Comparison of ENCODE assay signal across 24 mouse cellular contexts in genomic region chr5:106321023-106321422, GRCm38 (mm10).
DNase-seq lines count a peak whose midpoint lies in the region; ATAC-seq and TF ChIP-seq lines count a peak whose summit lies in the region.
"Had no signal": no experiment of that assay in that cellular context is flagged by ENCODE, and none has a peak within 500 bp of the region (broad histone marks: within the 10 kb centered on the region; RNA-seq: fewer than 3 reads in every experiment).

No protein-coding gene starts in this region.

- H3K9me3 ChIP-seq in liver, embryonic 11.5 days (ENCODE audit: control insufficient read depth, low read length), result no peaks in the 10 kb centered on the region
- H3K9me3 ChIP-seq in midbrain, embryonic 12.5 days, result no peaks in the 10 kb centered on the region
- H3K9me3 ChIP-seq in midbrain, embryonic 14.5 days (ENCODE audit: control insufficient read depth, low read length), result no peaks in the 10 kb centered on the region
- H3K9me3 ChIP-seq: embryonic facial prominence, embryonic 12.5 days; intestine, embryonic 15.5 days; limb, embryonic 12.5 days; liver, embryonic 15.5 days; megakaryocyte, embryonic 14.5 days; neural tube, embryonic 15.5 days; stomach, embryonic 15.5 days had no signal

- TF ChIP-seq CTCF in liver, adult 2 months (IDR thresholded peaks at IDR 0.05; ENCODE audit: low read depth, low read length), result no peak

- no peaks in the 10 kb centered on the region for H3K79me2 ChIP-seq in liver, adult 2 months (ENCODE audit: control insufficient read depth, insufficient read depth, low read length)

- H3K9ac ChIP-seq in liver, adult 2 months (ENCODE audit: low read depth, low read length), result no peak overlapping the region
- no peak overlapping the region for H3K9ac ChIP-seq in liver, embryonic 11.5 days (ENCODE audit: low read depth, low read length)
- H3K9ac ChIP-seq in midbrain, embryonic 12.5 days (replicated peaks), result no peak overlapping the region
- no peak overlapping the region for H3K9ac ChIP-seq in midbrain, embryonic 14.5 days (replicated peaks; ENCODE audit: low read length)
- H3K9ac ChIP-seq: embryonic facial prominence, embryonic 12.5 days; intestine, embryonic 15.5 days; limb, embryonic 12.5 days; liver, embryonic 15.5 days; neural tube, embryonic 15.5 days; stomach, embryonic 15.5 days had no signal

- no peaks in the 10 kb centered on the region for H3K36me3 ChIP-seq in liver, adult 2 months (ENCODE audit: control insufficient read depth, insufficient read depth, low read length)
- H3K36me3 ChIP-seq in liver, embryonic 11.5 days (ENCODE audit: control insufficient read depth, insufficient read depth, low read length), result no peaks in the 10 kb centered on the region
- no peaks in the 10 kb centered on the region for H3K36me3 ChIP-seq in midbrain, embryonic 12.5 days
- no peaks in the 10 kb centered on the region for H3K36me3 ChIP-seq in midbrain, embryonic 14.5 days (ENCODE audit: control insufficient read depth, insufficient read depth, low read length)
- H3K36me3 ChIP-seq: embryonic facial prominence, embryonic 12.5 days; intestine, embryonic 15.5 days; limb, embryonic 12.5 days; liver, embryonic 15.5 days; neural tube, embryonic 15.5 days; stomach, embryonic 15.5 days had no signal

- no peak overlapping the region for H3K4me2 ChIP-seq in liver, embryonic 11.5 days
- no peak overlapping the region for H3K4me2 ChIP-seq in midbrain, embryonic 12.5 days (replicated peaks)
- H3K4me2 ChIP-seq in midbrain, embryonic 14.5 days (ENCODE audit: low read length), result no peak overlapping the region
- H3K4me2 ChIP-seq: embryonic facial prominence, embryonic 12.5 days; intestine, embryonic 15.5 days; limb, embryonic 12.5 days; liver, embryonic 15.5 days; neural tube, embryonic 15.5 days; stomach, embryonic 15.5 days had no signal

- H3K27ac ChIP-seq in liver, adult 2 months (replicated peaks; ENCODE audit: insufficient read depth, low read depth, low read length), result peak overlapping the region; percentile 76
- no peak overlapping the region for H3K27ac ChIP-seq in liver, embryonic 11.5 days (ENCODE audit: low read depth, low read length)
- H3K27ac ChIP-seq in midbrain, embryonic 12.5 days (replicated peaks), result 0 out of 2 replicates have a peak overlapping the region, but pooled peaks have one; percentile 40
- no peak overlapping the region for H3K27ac ChIP-seq in midbrain, embryonic 14.5 days (replicated peaks; ENCODE audit: low read depth, low read length)
- H3K27ac ChIP-seq: embryonic facial prominence, embryonic 12.5 days; gastrocnemius, adult 2 months; hindbrain, postnatal 0 days; intestine, embryonic 15.5 days; limb, embryonic 12.5 days; liver, embryonic 15.5 days; neural tube, embryonic 15.5 days; stomach, embryonic 15.5 days had no signal

- DNase-seq in liver, adult 2 months (ENCODE audit: extremely low read depth, low read depth, low spot score), result peak; percentile 97
- DNase-seq in liver, embryonic 11.5 days (ENCODE audit: low spot score), result no peak
- no peak for DNase-seq in midbrain, embryonic 14.5 days
- DNase-seq in fat pad, adult 2 months (ENCODE audit: extremely low read depth, low read depth, low spot score), result peak; percentile 5
- no peak for DNase-seq in gastrocnemius, postnatal 10 days
- DNase-seq: B cell, adult 2 months; cerebellum, adult 11-12 months; cerebellum, adult 9-11 months; embryo, embryonic 11 days; gastrocnemius, adult 2 months; lung, postnatal 4 days; retina, postnatal 1 day; right cerebral cortex, postnatal 14 days had no signal

- no peak for TF ChIP-seq POLR2A in liver, adult 2 months (IDR thresholded peaks at IDR 0.05; ENCODE audit: extremely low read depth, insufficient read depth, low read length)

- H3K4me1 ChIP-seq in liver, adult 2 months (ENCODE audit: control insufficient read depth, insufficient read depth, low read length), result peaks cover 16% of the 10 kb centered on the region
- no peaks in the 10 kb centered on the region; the same call in 1 of the 2 replicates for H3K4me1 ChIP-seq in liver, embryonic 11.5 days (replicated peaks; ENCODE audit: control insufficient read depth, insufficient read depth, low read length)
- H3K4me1 ChIP-seq in midbrain, embryonic 12.5 days, result peaks cover 32% of the 10 kb centered on the region
- peaks cover 12% of the 10 kb centered on the region for H3K4me1 ChIP-seq in midbrain, embryonic 14.5 days (ENCODE audit: control insufficient read depth, insufficient read depth, low read length)
- H3K4me1 ChIP-seq: embryonic facial prominence, embryonic 12.5 days; intestine, embryonic 15.5 days; limb, embryonic 12.5 days; liver, embryonic 15.5 days; megakaryocyte, embryonic 14.5 days; neural tube, embryonic 15.5 days; stomach, embryonic 15.5 days had no signal

- ATAC-seq in liver, embryonic 11.5 days (replicated peaks; ENCODE audit: low FRiP score), result no peak
- no peak for ATAC-seq in midbrain, embryonic 12.5 days (ENCODE audit: low FRiP score, low read depth)
- no peak for ATAC-seq in midbrain, embryonic 14.5 days (ENCODE audit: low FRiP score, low TSS enrichment)
- ATAC-seq: activated CD4-positive, CD25-positive, alpha-beta regulatory T cell, adult 4 months; forebrain, embryonic 16.5 days; hindbrain, postnatal 0 days; intestine, embryonic 15.5 days had no signal

- H3K4me3 ChIP-seq in liver, adult 2 months (ENCODE audit: insufficient read depth, low read depth, low read length), result no peak overlapping the region
- H3K4me3 ChIP-seq in liver, embryonic 11.5 days (ENCODE audit: low read depth, low read length), result no peak overlapping the region
- H3K4me3 ChIP-seq in midbrain, embryonic 12.5 days, result no peak overlapping the region
- no peak overlapping the region for H3K4me3 ChIP-seq in midbrain, embryonic 14.5 days (replicated peaks; ENCODE audit: low read depth, low read length)
- H3K4me3 ChIP-seq: embryonic facial prominence, embryonic 12.5 days; gastrocnemius, adult 2 months; intestine, embryonic 15.5 days; limb, embryonic 12.5 days; liver, embryonic 15.5 days; megakaryocyte, embryonic 14.5 days; neural tube, embryonic 15.5 days; stomach, embryonic 15.5 days had no signal

- no peaks in the 10 kb centered on the region for H3K27me3 ChIP-seq in liver, adult 2 months (ENCODE audit: control insufficient read depth, insufficient read depth, low read length)
- no peaks in the 10 kb centered on the region for H3K27me3 ChIP-seq in liver, embryonic 11.5 days (replicated peaks; ENCODE audit: control insufficient read depth, insufficient read depth, low read length)
- H3K27me3 ChIP-seq in midbrain, embryonic 12.5 days, result peaks cover 17% of the 10 kb centered on the region; the same call in 1 of the 2 replicates
- peaks cover 4% of the 10 kb centered on the region; the same call in 1 of the 2 replicates for H3K27me3 ChIP-seq in midbrain, embryonic 14.5 days (ENCODE audit: control insufficient read depth, insufficient read depth, low read length)
- H3K27me3 ChIP-seq: embryonic facial prominence, embryonic 12.5 days; intestine, embryonic 15.5 days; limb, embryonic 12.5 days; liver, embryonic 15.5 days; megakaryocyte, embryonic 14.5 days; neural tube, embryonic 15.5 days; stomach, embryonic 15.5 days had no signal

- 13% methylated on average over 3 of the region's 3 CpGs for WGBS in liver, adult 2 months
- WGBS in liver, embryonic 11.5 days, result 72% methylated on average over 3 of the region's 3 CpGs
- WGBS in midbrain, embryonic 12.5 days, result 47% methylated on average over 3 of the region's 3 CpGs
- WGBS in midbrain, embryonic 14.5 days, result 61% methylated on average over 3 of the region's 3 CpGs

Comparison
In these comparisons a context has a peak if more than half of its experiments do, and no peak if none do; other contexts are left out.
1. DNase-seq: peak in liver, adult 2 months (single experiment) and fat pad, adult 2 months (single experiment); none in liver, embryonic 11.5 days (single experiment), midbrain, embryonic 14.5 days (single experiment) and gastrocnemius, postnatal 10 days (single experiment).
2. H3K27ac ChIP-seq: peak in liver, adult 2 months (single experiment) and midbrain, embryonic 12.5 days (single experiment); none in liver, embryonic 11.5 days (single experiment) and midbrain, embryonic 14.5 days (single experiment).